Mouse (Mus musculus): ENCODE measurements around the gene Cdkal1.

DNA sequence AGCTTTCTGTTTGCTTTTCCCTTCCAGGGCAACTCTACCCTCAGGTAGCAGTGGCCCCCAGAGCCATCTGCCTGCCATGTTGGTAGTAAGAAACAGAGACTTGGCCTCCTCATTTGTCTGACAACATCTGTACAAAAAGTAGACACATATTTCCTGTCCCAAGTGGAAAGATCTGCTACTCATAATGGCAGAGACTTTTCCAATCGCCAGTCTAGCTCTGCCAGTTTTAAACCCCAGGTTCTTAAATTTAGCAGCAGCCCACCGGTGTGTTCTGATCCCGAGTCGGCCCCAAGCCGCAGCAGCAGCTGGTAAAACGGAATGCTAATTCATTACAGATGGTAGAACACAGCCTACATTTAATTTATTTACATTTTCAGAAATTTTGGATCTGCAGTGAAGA lies 251.9 kb downstream of the Cdkal1 start:
- TF ChIP-seq CTCF (IDR thresholded peaks at IDR 0.05; ENCODE audit: borderline replicate concordance, extremely low read depth, insufficient read depth, insufficient read length): no peak
- no peak for TF ChIP-seq POLR2A (IDR thresholded peaks at IDR 0.05; ENCODE audit: borderline replicate concordance, extremely low read depth, insufficient read depth, insufficient read length, poor library complexity, severe bottlenecking)

All from brain, embryonic 14.5 days (tissue).